Mouse (Mus musculus) ES-Bruce4 (cell line): ENCODE results near the gene Cenpi. TPM values are rescaled to one million over a fixed set of nuclear protein-coding genes. Genes with fewer than 3 reads are reported as not detected.

Source experiments
- H3K27ac ChIP-seq: 2 replicates; pipeline ENCODE4 v1.5.1; 2012; ENCODE audit warnings: low read length, inconsistent platforms; ENCODE audit not compliant: insufficient read depth
- H3K27me3 ChIP-seq: 2 replicates; pipeline ENCODE4 v1.6.1; 2012; ENCODE audit warnings: mild to moderate bottlenecking, low read length, inconsistent platforms; ENCODE audit not compliant: control insufficient read depth, poor library complexity, insufficient read depth, severe bottlenecking
- H3K36me3 ChIP-seq: 2 replicates; pipeline ENCODE4 v1.6.1; 2012; ENCODE audit warnings: inconsistent platforms, mild to moderate bottlenecking, low read length, moderate library complexity; ENCODE audit not compliant: control insufficient read depth, poor library complexity, insufficient read depth, severe bottlenecking
- H3K4me1 ChIP-seq: one replicate; pipeline ENCODE4 v1.8.1; 2011; ENCODE audit warnings: low read length; ENCODE audit not compliant: control insufficient read depth, insufficient read depth
- H3K4me3 ChIP-seq: 2 replicates; pipeline ENCODE4 v1.5.1; 2011; ENCODE audit warnings: low read depth, mild to moderate bottlenecking, low read length
- H3K9ac ChIP-seq: 2 replicates; pipeline ENCODE4 v1.6.1; 2012; ENCODE audit warnings: low read depth, mild to moderate bottlenecking, inconsistent platforms; ENCODE audit not compliant: poor library complexity, severe bottlenecking
- H3K9me3 ChIP-seq: replicated peaks from 2 replicates; pipeline ENCODE4 v1.6.1; 2012; ENCODE audit warnings: mild to moderate bottlenecking, low read length, inconsistent platforms; ENCODE audit not compliant: control insufficient read depth, poor library complexity, insufficient read depth, severe bottlenecking
- CTCF ChIP-seq: IDR thresholded peaks from one replicate; pipeline ENCODE4 v1.8.1; 2011; ENCODE audit warnings: low read depth, low read length
- EP300 ChIP-seq: IDR thresholded peaks from 2 replicates; pipeline ENCODE4 v1.6.1; 2011; ENCODE audit warnings: low read depth, low read length; ENCODE audit not compliant: insufficient read depth
- POLR2A ChIP-seq: IDR thresholded peaks from one replicate; pipeline ENCODE4 v1.8.1; 2011; ENCODE audit warnings: low read length; ENCODE audit not compliant: insufficient read depth
- polyA plus RNA-seq: library from polyadenylated mRNA; stranded (reverse); fragments of >200 nt; gene quantifications from 2 replicates; pipeline ENCODE4 v1.2.4, GENCODE M21; 2011; ENCODE audit warnings: low read depth; ENCODE audit not compliant: missing spikeins, insufficient read depth, insufficient read length

Gene Cenpi
- polyA plus RNA-seq, 1 experiment, result 33.2 TPM

GRCm38 (mm10) chrX:134366547-134366946 is 58.7 kb downstream of the Cenpi start:
- H3K4me1 ChIP-seq, result no peaks in the 10 kb centered on the region
- H3K36me3 ChIP-seq, result no peaks in the 10 kb centered on the region
- H3K27me3 ChIP-seq, result no peaks in the 10 kb centered on the region
- no peak for TF ChIP-seq POLR2A
- TF ChIP-seq CTCF, result no peak
- TF ChIP-seq EP300, result no peak
- H3K9me3 ChIP-seq, result no peaks in the 10 kb centered on the region
- H3K4me3 ChIP-seq, result no peak overlapping the region
- no peak overlapping the region for H3K9ac ChIP-seq
- H3K27ac ChIP-seq, result no peak overlapping the region

- H3K27ac ChIP-seq, result no peak overlapping the region
- no peaks in the 10 kb centered on the region for H3K4me1 ChIP-seq
- no peaks in the 10 kb centered on the region for H3K27me3 ChIP-seq
- H3K9me3 ChIP-seq, result no peaks in the 10 kb centered on the region
- H3K4me3 ChIP-seq, result no peak overlapping the region
- no peak for TF ChIP-seq POLR2A
- no peak for TF ChIP-seq CTCF
- no peak for TF ChIP-seq EP300
- H3K9ac ChIP-seq, result no peak overlapping the region
- H3K36me3 ChIP-seq, result no peaks in the 10 kb centered on the region
Measured at GRCm38 (mm10) chrX:134371279-134371678, 63.4 kb downstream of the Cenpi start.

GRCm38 (mm10) chrX:134374190-134374589 is 66.3 kb downstream of the Cenpi start:
- H3K27ac ChIP-seq, result no peak overlapping the region
- no peaks in the 10 kb centered on the region for H3K36me3 ChIP-seq
- no peaks in the 10 kb centered on the region for H3K27me3 ChIP-seq
- TF ChIP-seq EP300 (no peak), POLR2A (no peak), CTCF (no peak)
- no peaks in the 10 kb centered on the region for H3K9me3 ChIP-seq
- no peak overlapping the region for H3K9ac ChIP-seq
- no peaks in the 10 kb centered on the region for H3K4me1 ChIP-seq
- H3K4me3 ChIP-seq, result no peak overlapping the region

DNA sequence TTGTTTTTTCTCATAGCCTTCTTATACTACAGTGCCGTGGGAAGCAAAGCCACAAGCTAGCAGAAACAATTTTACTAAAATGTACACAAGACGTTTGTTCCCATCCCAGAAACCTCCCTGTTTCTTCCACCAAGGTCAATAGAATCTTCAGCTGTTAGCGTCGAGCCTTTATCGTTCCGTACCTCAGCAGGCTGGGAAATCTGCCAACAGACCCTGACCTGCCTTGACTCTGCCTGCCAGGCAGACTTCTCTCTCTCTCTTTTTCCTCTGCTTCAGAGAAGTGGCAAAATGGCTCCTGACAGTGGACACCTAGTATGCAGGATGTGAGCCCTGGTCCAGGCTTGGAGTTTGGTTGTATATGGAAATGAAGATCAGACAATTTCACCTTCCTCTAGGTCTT is 77.0 kb downstream of the Cenpi start:
- Histone ChIP-seq H3K27ac (no peak overlapping the region), H3K36me3 (no peaks in the 10 kb centered on the region), H3K4me1 (no peaks in the 10 kb centered on the region), H3K9me3 (no peaks in the 10 kb centered on the region), H3K9ac (no peak overlapping the region), H3K27me3 (no peaks in the 10 kb centered on the region), H3K4me3 (no peak overlapping the region)
- TF ChIP-seq EP300, result no peak
- no peak for TF ChIP-seq POLR2A
- no peak for TF ChIP-seq CTCF

- Histone ChIP-seq H3K9me3 (no peaks in the 10 kb centered on the region), H3K9ac (no peak overlapping the region), H3K27ac (no peak overlapping the region), H3K4me3 (no peak overlapping the region), H3K4me1 (no peaks in the 10 kb centered on the region), H3K36me3 (no peaks in the 10 kb centered on the region), H3K27me3 (no peaks in the 10 kb centered on the region)
- TF ChIP-seq POLR2A (no peak), EP300 (no peak), CTCF (no peak)
Measured at GRCm38 (mm10) chrX:134398972-134399371, 91.1 kb downstream of the Cenpi start.

- no peak within 1 kb of the TSS for H3K27ac ChIP-seq
- no peaks in the 10 kb centered on the region for H3K27me3 ChIP-seq
- TF ChIP-seq CTCF, result no peak
- no peak for TF ChIP-seq EP300
- TF ChIP-seq POLR2A, result no peak
- H3K4me3 ChIP-seq, result no peak within 1 kb of the TSS
- H3K36me3 ChIP-seq, result no peaks in the 10 kb centered on the region
- H3K9me3 ChIP-seq, result no peaks in the 10 kb centered on the region
- no peak within 1 kb of the TSS for H3K9ac ChIP-seq
- H3K4me1 ChIP-seq, result no peaks in the 10 kb centered on the region
Measured at GRCm38 (mm10) chrX:134403863-134404583, 96.1 kb downstream of the Cenpi start, which contains the start of gene Drp2. Gene Drp2 (plus strand): TSS chrX:134404551.
